Mouse (Mus musculus): Measurements from ENCODE around the gene Mmp7. TPM values are rescaled to one million over a fixed set of nuclear protein-coding genes. Genes with fewer than 3 reads are reported as not detected.

The Mmp7 gene
- total and polyA plus RNA-seq, 2 experiments from 2014 or later = not detected

- no peak for ATAC-seq
- no peaks in the 10 kb centered on the region for H3K9me3 ChIP-seq (ENCODE audit: low read length)
- H3K27me3 ChIP-seq (ENCODE audit: insufficient read depth, low read length) = no peaks in the 10 kb centered on the region
- DNase-seq (ENCODE audit: low spot score) = no peak
- no peak overlapping the region for H3K27ac ChIP-seq
- H3K36me3 ChIP-seq (ENCODE audit: insufficient read depth, low read length) = no peaks in the 10 kb centered on the region
- no peak overlapping the region for H3K4me3 ChIP-seq (ENCODE audit: low read length)
- no peak overlapping the region for H3K4me2 ChIP-seq (ENCODE audit: low read depth, low read length)
- H3K4me1 ChIP-seq (ENCODE audit: insufficient read depth, low read length) = no peaks in the 10 kb centered on the region
- no peak overlapping the region for H3K9ac ChIP-seq (replicated peaks; ENCODE audit: low read length)
- TF ChIP-seq CTCF (IDR thresholded peaks at IDR 0.05; ENCODE audit: low read depth) = no peak
- WGBS = 100% methylated on average over 1 of the region's 1 CpGs
Measured at GRCm38 (mm10) chr9:7661371-7661770, 30.5 kb upstream of the Mmp7 start.

- no peaks in the 10 kb centered on the region for H3K27me3 ChIP-seq (ENCODE audit: insufficient read depth, low read length)
- TF ChIP-seq CTCF (IDR thresholded peaks at IDR 0.05; ENCODE audit: low read depth) = no peak
- no peak overlapping the region for H3K9ac ChIP-seq (replicated peaks; ENCODE audit: low read length)
- WGBS = 98% methylated on average over 1 of the region's 1 CpGs
- no peak for DNase-seq (ENCODE audit: low spot score)
- no peak overlapping the region for H3K27ac ChIP-seq
- no peak overlapping the region for H3K4me3 ChIP-seq (ENCODE audit: low read length)
- H3K9me3 ChIP-seq (ENCODE audit: low read length) = no peaks in the 10 kb centered on the region
- H3K4me2 ChIP-seq (ENCODE audit: low read depth, low read length) = no peak overlapping the region
- no peak for ATAC-seq
- no peaks in the 10 kb centered on the region for H3K36me3 ChIP-seq (ENCODE audit: insufficient read depth, low read length)
- no peaks in the 10 kb centered on the region for H3K4me1 ChIP-seq (ENCODE audit: insufficient read depth, low read length)
Measured at GRCm38 (mm10) chr9:7669674-7670073, 22.2 kb upstream of the Mmp7 start.

- H3K9me3 ChIP-seq (ENCODE audit: low read length) = no peaks in the 10 kb centered on the region
- no peak for TF ChIP-seq CTCF (IDR thresholded peaks at IDR 0.05; ENCODE audit: low read depth)
- ATAC-seq = no peak
- H3K4me2 ChIP-seq (ENCODE audit: low read depth, low read length) = no peak overlapping the region
- H3K27me3 ChIP-seq (ENCODE audit: insufficient read depth, low read length) = no peaks in the 10 kb centered on the region
- H3K9ac ChIP-seq (replicated peaks; ENCODE audit: low read length) = no peak overlapping the region
- H3K4me3 ChIP-seq (ENCODE audit: low read length) = no peak overlapping the region
- no peak for DNase-seq (ENCODE audit: low spot score)
- no peaks in the 10 kb centered on the region for H3K36me3 ChIP-seq (ENCODE audit: insufficient read depth, low read length)
- H3K27ac ChIP-seq = no peak overlapping the region
- no peaks in the 10 kb centered on the region for H3K4me1 ChIP-seq (ENCODE audit: insufficient read depth, low read length)
- WGBS = 84% methylated on average over 9 of the region's 9 CpGs
Measured at GRCm38 (mm10) chr9:7672985-7673384, 18.9 kb upstream of the Mmp7 start.

- Histone ChIP-seq H3K9ac (replicated peaks; ENCODE audit: low read length) (no peak overlapping the region), H3K4me3 (ENCODE audit: low read length) (no peak overlapping the region), H3K36me3 (ENCODE audit: insufficient read depth, low read length) (no peaks in the 10 kb centered on the region), H3K4me2 (ENCODE audit: low read depth, low read length) (no peak overlapping the region), H3K4me1 (ENCODE audit: insufficient read depth, low read length) (no peaks in the 10 kb centered on the region), H3K27ac (no peak overlapping the region), H3K9me3 (ENCODE audit: low read length) (no peaks in the 10 kb centered on the region), H3K27me3 (ENCODE audit: insufficient read depth, low read length) (no peaks in the 10 kb centered on the region)
- no peak for DNase-seq (ENCODE audit: low spot score)
- no peak for ATAC-seq
- no peak for TF ChIP-seq CTCF (IDR thresholded peaks at IDR 0.05; ENCODE audit: low read depth)
- WGBS = 79% methylated on average over 2 of the region's 2 CpGs
Measured at GRCm38 (mm10) chr9:7678154-7678837, 13.6 kb upstream of the Mmp7 start.

- Histone ChIP-seq H3K9ac (replicated peaks; ENCODE audit: low read length) (no peak overlapping the region), H3K4me2 (ENCODE audit: low read depth, low read length) (no peak overlapping the region), H3K4me1 (ENCODE audit: insufficient read depth, low read length) (no peaks in the 10 kb centered on the region), H3K9me3 (ENCODE audit: low read length) (no peaks in the 10 kb centered on the region), H3K36me3 (ENCODE audit: insufficient read depth, low read length) (no peaks in the 10 kb centered on the region), H3K27ac (no peak overlapping the region), H3K27me3 (ENCODE audit: insufficient read depth, low read length) (no peaks in the 10 kb centered on the region), H3K4me3 (ENCODE audit: low read length) (no peak overlapping the region)
- TF ChIP-seq CTCF (IDR thresholded peaks at IDR 0.05; ENCODE audit: low read depth) = no peak
- no peak for ATAC-seq
- no peak for DNase-seq (ENCODE audit: low spot score)
- WGBS = 85% methylated on average over 9 of the region's 9 CpGs
Measured at GRCm38 (mm10) chr9:7682081-7682618, 9.7 kb upstream of the Mmp7 start.

- no peak for ATAC-seq
- WGBS = 80% methylated on average over 2 of the region's 2 CpGs
Measured at GRCm38 (mm10) chr9:7686024-7686423, 5.9 kb upstream of the Mmp7 start.

GRCm38 (mm10) chr9:7689799-7690198 lies 2.1 kb upstream of the Mmp7 start:
- no peaks in the 10 kb centered on the region for H3K9me3 ChIP-seq (ENCODE audit: low read length)
- H3K27me3 ChIP-seq (ENCODE audit: insufficient read depth, low read length) = no peaks in the 10 kb centered on the region
- H3K4me1 ChIP-seq (ENCODE audit: insufficient read depth, low read length) = no peaks in the 10 kb centered on the region; the same call in 1 of the 2 replicates
- no peak overlapping the region for H3K4me2 ChIP-seq (ENCODE audit: low read depth, low read length)
- no peak overlapping the region for H3K9ac ChIP-seq (replicated peaks; ENCODE audit: low read length)
- DNase-seq (ENCODE audit: low spot score) = no peak
- no peaks in the 10 kb centered on the region for H3K36me3 ChIP-seq (ENCODE audit: insufficient read depth, low read length)
- ATAC-seq = no peak
- no peak overlapping the region for H3K27ac ChIP-seq
- 44% methylated on average over 6 of the region's 6 CpGs for WGBS
- no peak overlapping the region for H3K4me3 ChIP-seq (ENCODE audit: low read length)
- TF ChIP-seq CTCF (IDR thresholded peaks at IDR 0.05; ENCODE audit: low read depth) = no peak

More at GRCm38 (mm10) chr9:7686024-7686423, 5.9 kb upstream of the Mmp7 start:
- Histone ChIP-seq H3K27ac (no peak overlapping the region), H3K27me3 (ENCODE audit: insufficient read depth, low read length) (no peaks in the 10 kb centered on the region), H3K4me3 (ENCODE audit: low read length) (no peak overlapping the region), H3K36me3 (ENCODE audit: insufficient read depth, low read length) (no peaks in the 10 kb centered on the region), H3K9ac (replicated peaks; ENCODE audit: low read length) (no peak overlapping the region), H3K9me3 (ENCODE audit: low read length) (no peaks in the 10 kb centered on the region), H3K4me2 (ENCODE audit: low read depth, low read length) (no peak overlapping the region), H3K4me1 (ENCODE audit: insufficient read depth, low read length) (no peaks in the 10 kb centered on the region; the same call in 1 of the 2 replicates)
- TF ChIP-seq CTCF (IDR thresholded peaks at IDR 0.05; ENCODE audit: low read depth) = no peak
- DNase-seq (ENCODE audit: low spot score) = no peak
